In genomic region chr8:80842514-80842913, GRCm38 (mm10) we compare ENCODE assay signal across 22 mouse cellular contexts. TPM values are rescaled to one million over a fixed set of nuclear protein-coding genes. Genes with fewer than 3 reads are reported as not detected.
A peak's percentile ranks its signal among the peaks of the same experiment; 100 is the strongest.
DNase-seq lines count a peak whose midpoint lies in the region; ATAC-seq and TF ChIP-seq lines count a peak whose summit lies in the region.
"Had no signal": no experiment of that assay in that cellular context is flagged by ENCODE, and none has a peak within 500 bp of the region (broad histone marks: within the 10 kb centered on the region; RNA-seq: fewer than 3 reads in every experiment).

No protein-coding gene starts in this region.

- TF ChIP-seq CTCF in kidney, adult 2 months (conservative IDR thresholded peaks at IDR 0.05; ENCODE audit: insufficient read depth, insufficient read length, low read depth, low read length): no peak
- TF ChIP-seq CTCF in stomach, postnatal 0 days (IDR thresholded peaks at IDR 0.05; ENCODE audit: low read depth): no peak

- ATAC-seq in heart, embryonic 14.5 days (ENCODE audit: insufficient number of reproducible peaks, insufficient read depth, low FRiP score, low read depth): 0 out of 2 replicates have a peak, but pooled peaks have one; percentile 11
- ATAC-seq in kidney, embryonic 16.5 days (ENCODE audit: low FRiP score, low TSS enrichment): 0 out of 2 replicates have a peak, but pooled peaks have one; percentile 33
- peak; percentile 28; the same call in 1 of the 2 replicates for ATAC-seq in stomach, embryonic 14.5 days (ENCODE audit: insufficient number of reproducible peaks, insufficient read depth, low FRiP score, low read depth)
- ATAC-seq in stomach, postnatal 0 days (ENCODE audit: low FRiP score, low TSS enrichment): no peak
- ATAC-seq in stomach, embryonic 16.5 days (ENCODE audit: insufficient read depth, low FRiP score): 0 out of 2 replicates have a peak, but pooled peaks have one; percentile 22
- ATAC-seq: activated CD4-positive, CD25-positive, alpha-beta regulatory T cell, adult 4 months; intestine, embryonic 16.5 days; Patski had no signal

- no peak overlapping the region for H3K9ac ChIP-seq in heart, embryonic 14.5 days (ENCODE audit: low read length)
- no peak overlapping the region for H3K9ac ChIP-seq in kidney, embryonic 16.5 days (replicated peaks; ENCODE audit: low read length)
- H3K9ac ChIP-seq in stomach, embryonic 14.5 days (replicated peaks; ENCODE audit: low read depth, low read length): no peak overlapping the region
- H3K9ac ChIP-seq in stomach, postnatal 0 days (ENCODE audit: low read length): no peak overlapping the region
- H3K9ac ChIP-seq in stomach, embryonic 16.5 days (ENCODE audit: low read length): no peak overlapping the region

- no peaks in the 10 kb centered on the region for H3K27me3 ChIP-seq in heart, embryonic 14.5 days (ENCODE audit: control insufficient read depth, insufficient read depth, low read length)
- H3K27me3 ChIP-seq in kidney, embryonic 16.5 days (ENCODE audit: insufficient read depth, low read length): no peaks in the 10 kb centered on the region
- no peaks in the 10 kb centered on the region for H3K27me3 ChIP-seq in kidney, adult 2 months (replicated peaks; ENCODE audit: control insufficient read depth, insufficient read depth, low read length)
- H3K27me3 ChIP-seq in stomach, embryonic 14.5 days (ENCODE audit: control insufficient read depth, insufficient read depth, low read length): no peaks in the 10 kb centered on the region
- no peaks in the 10 kb centered on the region for H3K27me3 ChIP-seq in stomach, postnatal 0 days (ENCODE audit: control insufficient read depth, insufficient read depth, low read length)
- no peaks in the 10 kb centered on the region for H3K27me3 ChIP-seq in stomach, embryonic 16.5 days (ENCODE audit: control insufficient read depth, insufficient read depth, low read length)
- H3K27me3 ChIP-seq: Patski had no signal

- H3K4me1 ChIP-seq in heart, embryonic 14.5 days (ENCODE audit: control insufficient read depth in 2 of 2, insufficient read depth in 2 of 2, low read length in 2 of 2): peaks cover 41 to 84% of the 10 kb centered on the region in 2 experiments
- peaks cover 15% of the 10 kb centered on the region for H3K4me1 ChIP-seq in kidney, embryonic 16.5 days (ENCODE audit: insufficient read depth, low read length)
- peaks cover 8% of the 10 kb centered on the region; the same call in 1 of the 2 replicates for H3K4me1 ChIP-seq in kidney, adult 2 months (ENCODE audit: control insufficient read depth, insufficient read depth, low read length)
- peaks cover 9% of the 10 kb centered on the region for H3K4me1 ChIP-seq in stomach, embryonic 14.5 days (ENCODE audit: control insufficient read depth, insufficient read depth, low read length)
- no peaks in the 10 kb centered on the region for H3K4me1 ChIP-seq in stomach, postnatal 0 days (replicated peaks; ENCODE audit: control insufficient read depth, insufficient read depth)
- peaks cover 13% of the 10 kb centered on the region for H3K4me1 ChIP-seq in stomach, embryonic 16.5 days (ENCODE audit: control insufficient read depth, insufficient read depth, low read length)

- no peak overlapping the region for H3K4me3 ChIP-seq in heart, embryonic 14.5 days (ENCODE audit: control insufficient read depth in 1 of 2, insufficient read depth in 1 of 2, low read depth in 1 of 2, low read length in 2 of 2)
- H3K4me3 ChIP-seq in kidney, embryonic 16.5 days (ENCODE audit: low read length): no peak overlapping the region
- H3K4me3 ChIP-seq in kidney, adult 2 months (ENCODE audit: insufficient read depth, low read depth, low read length): no peak overlapping the region
- H3K4me3 ChIP-seq in stomach, embryonic 14.5 days (ENCODE audit: low read depth, low read length): no peak overlapping the region
- H3K4me3 ChIP-seq in stomach, postnatal 0 days (ENCODE audit: low read depth, low read length): no peak overlapping the region
- no peak overlapping the region for H3K4me3 ChIP-seq in stomach, embryonic 16.5 days (replicated peaks; ENCODE audit: low read length)
- H3K4me3 ChIP-seq: forebrain, embryonic 10.5 days; left cerebral cortex, adult 2 months; megakaryocyte, embryonic 14.5 days had no signal

- no peak for TF ChIP-seq EP300 in stomach, postnatal 0 days (optimal IDR thresholded peaks at IDR 0.05)

- H3K4me2 ChIP-seq in heart, embryonic 14.5 days (ENCODE audit: low read length): no peak overlapping the region
- H3K4me2 ChIP-seq in kidney, embryonic 16.5 days (replicated peaks; ENCODE audit: low read depth, low read length): no peak overlapping the region
- no peak overlapping the region for H3K4me2 ChIP-seq in stomach, embryonic 14.5 days (replicated peaks; ENCODE audit: low read depth, low read length)
- H3K4me2 ChIP-seq in stomach, postnatal 0 days (replicated peaks; ENCODE audit: low read depth): no peak overlapping the region
- H3K4me2 ChIP-seq in stomach, embryonic 16.5 days (ENCODE audit: low read depth, low read length): no peak overlapping the region

- H3K9me3 ChIP-seq in heart, embryonic 14.5 days (ENCODE audit: control insufficient read depth, low read length): no peaks in the 10 kb centered on the region
- H3K9me3 ChIP-seq in kidney, embryonic 16.5 days (ENCODE audit: low read length): no peaks in the 10 kb centered on the region
- H3K9me3 ChIP-seq in stomach, embryonic 14.5 days (ENCODE audit: control insufficient read depth, low read depth, low read length): no peaks in the 10 kb centered on the region
- no peaks in the 10 kb centered on the region for H3K9me3 ChIP-seq in stomach, postnatal 0 days (ENCODE audit: control insufficient read depth, low read length)
- no peaks in the 10 kb centered on the region for H3K9me3 ChIP-seq in stomach, embryonic 16.5 days (replicated peaks; ENCODE audit: control insufficient read depth, low read length)
- H3K9me3 ChIP-seq: forebrain, embryonic 10.5 days; megakaryocyte, embryonic 14.5 days had no signal

- intact Hi-C loops in heart, postnatal 10 days (cut with DNase I): loop anchor here (5.0 kb wide), 1 partner anchor 35 kb away; no protein-coding TSS in a partner anchor

- WGBS in heart, embryonic 14.5 days: 70% methylated on average over 3 of the region's 3 CpGs
- WGBS in kidney, embryonic 16.5 days: 88% methylated on average over 3 of the region's 3 CpGs
- 92% methylated on average over 3 of the region's 3 CpGs for WGBS in kidney, adult 2 months
- WGBS in stomach, embryonic 14.5 days: 87% methylated on average over 3 of the region's 3 CpGs
- 95% methylated on average over 3 of the region's 3 CpGs for WGBS in stomach, postnatal 0 days
- WGBS in stomach, embryonic 16.5 days: 89% methylated on average over 3 of the region's 3 CpGs

- DNase-seq in heart, postnatal 10 days: no peak
- DNase-seq in kidney, adult 2 months: no peak
- DNase-seq in stomach, postnatal 0 days (ENCODE audit: low spot score): no peak
- DNase-seq in left cerebral cortex, adult 8-10 months (ENCODE audit: low spot score in 2 of 2): no peak
- DNase-seq: adrenal gland, postnatal 36 days; cerebellum, adult 2 months; gastrocnemius, postnatal 14 days; heart, postnatal 4 days; kidney, postnatal 10 days; lung, postnatal 10 days; right cerebral cortex, postnatal 14 days; thymus, postnatal 4 days had no signal

- H3K27ac ChIP-seq in heart, embryonic 14.5 days (replicated peaks in 1 of 2; ENCODE audit: control insufficient read depth in 1 of 2, insufficient read depth in 1 of 2, low read depth in 2 of 2, low read length in 2 of 2): peak overlapping the region in 1 of 2 experiments; percentile 47; a peak in 2 of 4 replicates
- H3K27ac ChIP-seq in kidney, embryonic 16.5 days (ENCODE audit: low read length): no peak overlapping the region
- no peak overlapping the region for H3K27ac ChIP-seq in kidney, adult 2 months (ENCODE audit: insufficient read depth, low read depth, low read length)
- H3K27ac ChIP-seq in stomach, embryonic 14.5 days (ENCODE audit: low read length): no peak overlapping the region
- H3K27ac ChIP-seq in stomach, postnatal 0 days (replicated peaks): no peak overlapping the region
- no peak overlapping the region for H3K27ac ChIP-seq in stomach, embryonic 16.5 days (ENCODE audit: low read length)
- H3K27ac ChIP-seq: forebrain, embryonic 10.5 days; left cerebral cortex, adult 2 months had no signal

- no peak for TF ChIP-seq POLR2A in kidney, adult 2 months (IDR thresholded peaks at IDR 0.05; ENCODE audit: low read depth, low read length)

- H3K36me3 ChIP-seq in heart, embryonic 14.5 days (ENCODE audit: control insufficient read depth, insufficient read depth, low read length): 0 out of 2 replicates have a peak, but pooled peaks cover 4% of the 10 kb centered on the region
- no peaks in the 10 kb centered on the region for H3K36me3 ChIP-seq in kidney, embryonic 16.5 days (ENCODE audit: insufficient read depth, low read length)
- no peaks in the 10 kb centered on the region for H3K36me3 ChIP-seq in kidney, adult 2 months (ENCODE audit: control insufficient read depth, insufficient read depth, low read length)
- no peaks in the 10 kb centered on the region for H3K36me3 ChIP-seq in stomach, embryonic 14.5 days (ENCODE audit: control insufficient read depth, insufficient read depth, low read length)
- H3K36me3 ChIP-seq in stomach, postnatal 0 days (ENCODE audit: control insufficient read depth, insufficient read depth, low read length): no peaks in the 10 kb centered on the region
- H3K36me3 ChIP-seq in stomach, embryonic 16.5 days (ENCODE audit: control insufficient read depth, insufficient read depth, low read length): no peaks in the 10 kb centered on the region
- H3K36me3 ChIP-seq: forebrain, embryonic 10.5 days had no signal

RNA-seq across cellular contexts. Expression of gene Gab1, which starts 37.8 kb away (rescaled TPM):
- 44.4 and 47.6 TPM in 2 replicates for polyA plus RNA-seq in heart, embryonic 14.5 days (2014; fragmentation: Nextera tagmentation; extraction: Ambion mirVana)
- total RNA-seq in heart, postnatal 10 days (2021): 10 to 100 TPM; 41.2 to 51.1 TPM
- polyA plus RNA-seq in kidney, embryonic 16.5 days (2015; fragmentation: Nextera tagmentation; extraction: Ambion mirVana): 14.7 and 15.6 TPM in 2 replicates
- polyA plus RNA-seq in kidney, adult 2 months (2012; rRNA removed): 24.6 and 27.8 TPM in 2 replicates
- 25.6 and 27.7 TPM in 2 replicates for polyA plus RNA-seq in stomach, embryonic 14.5 days (2014; fragmentation: Nextera tagmentation; extraction: Ambion mirVana)
- polyA plus RNA-seq in stomach, postnatal 0 days (2015; fragmentation: Nextera tagmentation; extraction: Ambion mirVana): 7.3 and 8.3 TPM in 2 replicates
- polyA plus RNA-seq in stomach, embryonic 16.5 days (2015; fragmentation: Nextera tagmentation; extraction: Ambion mirVana): 13.6 and 14.6 TPM in 2 replicates
- total RNA-seq in left cerebral cortex, adult 8-10 months (2022): 10 to 100 TPM; 17.7 to 23.4 (median 20.4) TPM
